Mouse (Mus musculus): ENCODE data around the gene Map3k20. TPM values are rescaled to one million over a fixed set of nuclear protein-coding genes. Genes with fewer than 3 reads are reported as not detected.

The Map3k20 gene
- polyA plus RNA-seq, 1 experiment = 3.0 TPM

DNA sequence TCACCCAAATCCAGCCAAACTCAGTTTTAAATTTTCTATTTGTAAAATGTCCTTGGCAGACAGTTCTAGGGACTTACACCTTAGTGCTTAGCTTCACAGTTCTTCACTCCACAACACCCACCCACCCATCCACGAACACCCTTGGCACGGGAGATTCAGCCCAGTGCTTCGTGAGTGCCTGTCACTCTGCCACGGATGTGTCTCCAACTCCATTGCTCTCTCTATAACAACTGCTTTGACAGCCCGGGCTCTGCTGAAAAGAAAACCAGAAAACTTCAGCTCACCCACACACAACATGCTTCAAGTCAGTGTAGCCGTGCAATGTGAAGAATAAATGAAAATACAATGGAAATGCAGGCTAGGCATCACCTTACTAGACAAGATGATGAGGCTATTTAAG lies 97.2 kb downstream of the Map3k20 start:
- no peak for DNase-seq (ENCODE audit: low read depth in 1 of 2, low spot score in 2 of 2)
- 94% methylated on average over 6 of the region's 6 CpGs for WGBS
- Histone ChIP-seq H3K27me3 (ENCODE audit: control insufficient read depth, insufficient read depth, low read length) (no peaks in the 10 kb centered on the region), H3K36me3 (ENCODE audit: control insufficient read depth, insufficient read depth, low read length) (no peaks in the 10 kb centered on the region), H3K4me3 (ENCODE audit: extremely low read depth, insufficient read depth, insufficient read length) (no peak overlapping the region), H3K27ac (ENCODE audit: insufficient read depth, low read length) (no peak overlapping the region), H3K4me1 (ENCODE audit: control insufficient read depth, insufficient read depth, insufficient read length) (peaks cover 6% of the 10 kb centered on the region; the same call in 1 of the 2 replicates)
- TF ChIP-seq CTCF (IDR thresholded peaks at IDR 0.05; ENCODE audit: extremely low read depth, insufficient read depth, insufficient read length, insufficient replicate concordance) (no peak), POLR2A (IDR thresholded peaks at IDR 0.05; ENCODE audit: low read depth, low read length) (no peak)

GRCm38 (mm10) chr2:72383321-72383720 lies 97.9 kb downstream of the Map3k20 start:
- H3K36me3 ChIP-seq (ENCODE audit: control insufficient read depth, insufficient read depth, low read length) = no peaks in the 10 kb centered on the region
- DNase-seq (ENCODE audit: low read depth in 1 of 2, low spot score in 2 of 2) = no peak
- no peak overlapping the region for H3K27ac ChIP-seq (ENCODE audit: insufficient read depth, low read length)
- no peak for TF ChIP-seq CTCF (IDR thresholded peaks at IDR 0.05; ENCODE audit: extremely low read depth, insufficient read depth, insufficient read length, insufficient replicate concordance)
- no peak for TF ChIP-seq POLR2A (IDR thresholded peaks at IDR 0.05; ENCODE audit: low read depth, low read length)
- peaks cover 6% of the 10 kb centered on the region; the same call in 1 of the 2 replicates for H3K4me1 ChIP-seq (ENCODE audit: control insufficient read depth, insufficient read depth, insufficient read length)
- no peak overlapping the region for H3K4me3 ChIP-seq (ENCODE audit: extremely low read depth, insufficient read depth, insufficient read length)
- 94% methylated on average over 11 of the region's 11 CpGs for WGBS
- H3K27me3 ChIP-seq (ENCODE audit: control insufficient read depth, insufficient read depth, low read length) = no peaks in the 10 kb centered on the region

GRCm38 (mm10) chr2:72389411-72389810 lies 104.0 kb downstream of the Map3k20 start:
- H3K4me3 ChIP-seq (ENCODE audit: extremely low read depth, insufficient read depth, insufficient read length) = no peak overlapping the region
- H3K36me3 ChIP-seq (ENCODE audit: control insufficient read depth, insufficient read depth, low read length) = no peaks in the 10 kb centered on the region
- H3K4me1 ChIP-seq (ENCODE audit: control insufficient read depth, insufficient read depth, insufficient read length) = no peaks in the 10 kb centered on the region
- WGBS = 93% methylated on average over 13 of the region's 13 CpGs
- H3K27me3 ChIP-seq (ENCODE audit: control insufficient read depth, insufficient read depth, low read length) = no peaks in the 10 kb centered on the region
- DNase-seq (ENCODE audit: low read depth in 1 of 2, low spot score in 2 of 2) = no peak
- H3K27ac ChIP-seq (ENCODE audit: insufficient read depth, low read length) = no peak overlapping the region
- no peak for TF ChIP-seq POLR2A (IDR thresholded peaks at IDR 0.05; ENCODE audit: low read depth, low read length)
- no peak for TF ChIP-seq CTCF (IDR thresholded peaks at IDR 0.05; ENCODE audit: extremely low read depth, insufficient read depth, insufficient read length, insufficient replicate concordance)

DNA sequence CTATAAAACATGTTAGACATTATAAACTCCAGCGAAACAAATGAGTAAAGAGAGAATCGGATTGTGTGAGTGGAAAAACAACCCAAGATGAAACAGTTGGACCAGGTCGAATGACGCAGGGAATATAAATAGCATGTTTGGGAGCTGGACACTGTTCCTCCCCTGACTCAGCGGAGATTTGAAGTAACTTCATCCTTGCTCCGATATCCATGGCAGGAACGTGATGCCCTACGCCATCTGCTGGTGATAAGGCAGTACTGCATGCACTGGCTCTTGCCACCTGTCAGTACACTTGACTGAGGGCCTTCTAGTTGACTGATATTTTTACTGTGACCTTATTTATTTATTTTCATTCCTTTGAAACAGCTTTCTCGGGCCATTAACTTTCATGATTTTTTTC lies 104.5 kb downstream of the Map3k20 start:
- DNase-seq (ENCODE audit: low read depth in 1 of 2, low spot score in 2 of 2) = peak; percentile 27 to 63
- TF ChIP-seq POLR2A (IDR thresholded peaks at IDR 0.05; ENCODE audit: low read depth, low read length) = no peak
- peak; percentile 86; the same call in 1 of the 2 replicates for TF ChIP-seq CTCF (IDR thresholded peaks at IDR 0.05; ENCODE audit: extremely low read depth, insufficient read depth, insufficient read length, insufficient replicate concordance)
- Histone ChIP-seq H3K4me3 (ENCODE audit: extremely low read depth, insufficient read depth, insufficient read length) (no peak overlapping the region), H3K27ac (ENCODE audit: insufficient read depth, low read length) (no peak overlapping the region), H3K4me1 (ENCODE audit: control insufficient read depth, insufficient read depth, insufficient read length) (no peaks in the 10 kb centered on the region), H3K27me3 (ENCODE audit: control insufficient read depth, insufficient read depth, low read length) (no peaks in the 10 kb centered on the region), H3K36me3 (ENCODE audit: control insufficient read depth, insufficient read depth, low read length) (no peaks in the 10 kb centered on the region)
- 30% methylated on average over 9 of the region's 9 CpGs for WGBS

DNA sequence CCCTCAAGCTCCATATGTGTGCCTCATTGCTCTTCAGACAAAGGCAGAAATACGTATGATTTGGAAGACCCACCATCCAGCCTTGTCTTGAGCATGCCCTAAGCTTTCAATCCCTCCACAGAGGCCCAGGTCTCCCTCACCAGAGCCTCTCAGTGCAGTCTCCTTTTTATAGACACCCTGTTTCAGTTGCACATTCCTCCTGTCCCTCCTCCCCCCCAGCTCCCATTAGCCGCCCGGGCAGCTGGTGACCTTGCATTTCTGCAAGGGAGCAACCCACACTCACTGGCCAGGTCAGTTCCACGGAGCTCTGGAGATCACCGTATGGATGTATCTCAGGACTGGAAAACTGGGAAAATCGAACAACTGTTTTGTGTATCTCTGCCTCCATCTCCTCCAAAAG lies 105.0 kb downstream of the Map3k20 start:
- WGBS = 92% methylated on average over 6 of the region's 6 CpGs
- Histone ChIP-seq H3K27me3 (ENCODE audit: control insufficient read depth, insufficient read depth, low read length) (no peaks in the 10 kb centered on the region), H3K4me1 (ENCODE audit: control insufficient read depth, insufficient read depth, insufficient read length) (no peaks in the 10 kb centered on the region), H3K4me3 (ENCODE audit: extremely low read depth, insufficient read depth, insufficient read length) (no peak overlapping the region), H3K27ac (ENCODE audit: insufficient read depth, low read length) (no peak overlapping the region), H3K36me3 (ENCODE audit: control insufficient read depth, insufficient read depth, low read length) (no peaks in the 10 kb centered on the region)
- TF ChIP-seq CTCF (IDR thresholded peaks at IDR 0.05; ENCODE audit: extremely low read depth, insufficient read depth, insufficient read length, insufficient replicate concordance) (no peak), POLR2A (IDR thresholded peaks at IDR 0.05; ENCODE audit: low read depth, low read length) (no peak)
- no peak for DNase-seq (ENCODE audit: low read depth in 1 of 2, low spot score in 2 of 2)

- no peak for DNase-seq (ENCODE audit: low read depth in 1 of 2, low spot score in 2 of 2)
- no peak overlapping the region for H3K27ac ChIP-seq (ENCODE audit: insufficient read depth, low read length)
Observed at GRCm38 (mm10) chr2:72391024-72391423, 105.6 kb downstream of the Map3k20 start.

GRCm38 (mm10) chr2:72391721-72392120 lies 106.3 kb downstream of the Map3k20 start:
- TF ChIP-seq POLR2A (IDR thresholded peaks at IDR 0.05; ENCODE audit: low read depth, low read length) = no peak
- no peak for TF ChIP-seq CTCF (IDR thresholded peaks at IDR 0.05; ENCODE audit: extremely low read depth, insufficient read depth, insufficient read length, insufficient replicate concordance)
- Histone ChIP-seq H3K4me3 (ENCODE audit: extremely low read depth, insufficient read depth, insufficient read length) (no peak overlapping the region), H3K27ac (ENCODE audit: insufficient read depth, low read length) (no peak overlapping the region), H3K27me3 (ENCODE audit: control insufficient read depth, insufficient read depth, low read length) (no peaks in the 10 kb centered on the region), H3K36me3 (ENCODE audit: control insufficient read depth, insufficient read depth, low read length) (no peaks in the 10 kb centered on the region), H3K4me1 (ENCODE audit: control insufficient read depth, insufficient read depth, insufficient read length) (no peaks in the 10 kb centered on the region)
- WGBS = 98% methylated on average over 2 of the region's 2 CpGs
- DNase-seq (ENCODE audit: low read depth in 1 of 2, low spot score in 2 of 2) = no peak

More at GRCm38 (mm10) chr2:72391024-72391423, 105.6 kb downstream of the Map3k20 start:
- no peaks in the 10 kb centered on the region for H3K36me3 ChIP-seq (ENCODE audit: control insufficient read depth, insufficient read depth, low read length)
- no peak for TF ChIP-seq POLR2A (IDR thresholded peaks at IDR 0.05; ENCODE audit: low read depth, low read length)
- TF ChIP-seq CTCF (IDR thresholded peaks at IDR 0.05; ENCODE audit: extremely low read depth, insufficient read depth, insufficient read length, insufficient replicate concordance) = no peak
- H3K27me3 ChIP-seq (ENCODE audit: control insufficient read depth, insufficient read depth, low read length) = no peaks in the 10 kb centered on the region
- WGBS = 83% methylated on average over 4 of the region's 4 CpGs
- no peak overlapping the region for H3K4me3 ChIP-seq (ENCODE audit: extremely low read depth, insufficient read depth, insufficient read length)
- H3K4me1 ChIP-seq (ENCODE audit: control insufficient read depth, insufficient read depth, insufficient read length) = no peaks in the 10 kb centered on the region
